Mouse (Mus musculus): ENCODE measurements around the gene Ggt6. TPM values are rescaled to one million over a fixed set of nuclear protein-coding genes. Genes with fewer than 3 reads are reported as not detected.

The Ggt6 gene
- polyA plus RNA-seq, 2 experiments from 2014 or later: not detected

DNA sequence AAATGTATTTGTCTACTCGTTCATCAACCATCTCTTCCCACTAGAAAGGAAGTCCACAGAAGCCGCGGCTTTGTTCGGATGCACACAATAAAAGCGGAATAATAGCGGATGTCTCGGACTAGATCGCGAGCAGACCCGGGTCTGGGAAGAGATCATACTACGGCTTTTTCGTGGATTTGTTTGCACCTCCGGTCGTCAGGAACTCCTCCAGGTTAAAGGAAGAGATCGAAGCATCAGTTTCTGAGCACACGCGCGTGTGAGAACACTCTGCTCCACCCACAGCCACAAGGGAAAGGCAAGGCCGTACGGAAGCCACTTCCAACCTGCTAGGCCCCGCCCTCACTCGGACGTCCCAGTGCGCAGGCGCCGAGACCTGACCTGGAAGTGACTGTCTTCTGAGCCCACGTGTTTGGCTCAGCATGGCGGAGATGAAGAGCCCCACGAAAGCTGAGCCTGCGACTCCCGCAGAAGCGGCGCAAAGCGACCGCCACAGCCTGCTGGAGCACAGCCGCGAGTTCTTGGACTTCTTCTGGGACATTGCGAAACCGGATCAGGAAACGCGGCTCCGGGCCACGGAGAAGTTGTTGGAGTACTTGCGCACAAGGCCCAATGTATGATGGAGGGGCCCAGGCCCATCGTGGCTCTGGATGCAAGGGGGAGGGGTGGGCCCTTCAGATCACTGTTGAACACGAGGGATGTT lies 5.8 kb downstream of the Ggt6 start, which contains the start of gene Mybbp1a:
TSS of gene Mybbp1a (plus strand) at position 391 of the 700 bp plus-strand sequence.
- ATAC-seq: peak; percentile 97

GRCm38 (mm10) chr11:72446311-72447105 lies 11.2 kb downstream of the Ggt6 start:
- ATAC-seq: peak; percentile 60

GRCm38 (mm10) chr11:72447475-72447874 lies 12.1 kb downstream of the Ggt6 start:
- no peak for ATAC-seq

GRCm38 (mm10) chr11:72452140-72452665 lies 16.9 kb downstream of the Ggt6 start:
- no peak for ATAC-seq

GRCm38 (mm10) chr11:72453105-72453953 lies 18.0 kb downstream of the Ggt6 start:
- ATAC-seq: no peak

DNA sequence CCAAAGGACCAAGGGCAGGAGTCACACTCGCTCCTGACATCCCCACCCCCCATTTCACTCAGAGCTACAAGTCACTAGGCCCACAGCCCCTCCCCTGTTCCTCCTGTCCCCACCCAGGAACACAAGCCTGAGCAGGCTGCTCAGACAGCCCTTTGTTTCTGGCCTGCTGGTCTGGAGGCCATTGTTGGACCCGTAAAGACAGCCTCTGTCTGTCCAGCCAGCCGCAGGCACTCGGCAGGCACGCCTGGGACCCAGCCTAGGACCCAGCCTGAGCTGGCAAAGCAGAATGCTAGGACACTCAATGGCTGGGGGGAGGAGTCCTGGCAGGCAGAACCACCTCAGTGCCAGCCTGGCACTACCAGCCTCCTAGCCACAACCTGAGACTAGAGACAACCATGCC lies 20.4 kb downstream of the Ggt6 start:
- no peak for ATAC-seq

DNA sequence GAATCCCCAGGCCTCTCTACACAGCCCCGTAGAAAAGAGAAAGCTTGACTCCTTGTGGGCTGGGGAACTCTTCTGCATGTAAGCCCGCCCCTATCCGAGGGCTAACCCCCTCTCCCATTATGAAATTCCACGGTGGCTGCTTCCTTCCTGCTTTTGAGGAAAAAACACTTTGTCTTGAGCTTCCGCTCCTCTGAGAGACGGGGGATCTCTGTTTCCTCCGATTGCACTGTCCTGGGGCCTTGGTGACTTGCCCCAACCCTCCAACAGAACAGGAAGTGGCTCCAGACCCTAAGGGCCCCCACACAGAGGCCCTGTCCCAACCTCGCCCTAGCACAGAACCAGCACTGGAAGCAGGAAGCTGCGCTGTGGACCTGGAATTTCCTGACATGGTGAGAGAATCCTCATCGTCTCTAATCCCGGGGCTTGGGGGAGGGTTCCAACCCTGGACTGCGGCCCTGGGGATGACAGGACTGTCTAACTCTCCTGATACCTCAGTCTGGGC lies 22.7 kb downstream of the Ggt6 start:
- ATAC-seq: no peak

- ATAC-seq: no peak
Measured at GRCm38 (mm10) chr11:72458502-72458901, 23.2 kb downstream of the Ggt6 start.

GRCm38 (mm10) chr11:72461500-72461981 lies 26.2 kb downstream of the Ggt6 start:
- no peak for ATAC-seq

GRCm38 (mm10) chr11:72464821-72465220 lies 29.5 kb downstream of the Ggt6 start:
- ATAC-seq: no peak

DNA sequence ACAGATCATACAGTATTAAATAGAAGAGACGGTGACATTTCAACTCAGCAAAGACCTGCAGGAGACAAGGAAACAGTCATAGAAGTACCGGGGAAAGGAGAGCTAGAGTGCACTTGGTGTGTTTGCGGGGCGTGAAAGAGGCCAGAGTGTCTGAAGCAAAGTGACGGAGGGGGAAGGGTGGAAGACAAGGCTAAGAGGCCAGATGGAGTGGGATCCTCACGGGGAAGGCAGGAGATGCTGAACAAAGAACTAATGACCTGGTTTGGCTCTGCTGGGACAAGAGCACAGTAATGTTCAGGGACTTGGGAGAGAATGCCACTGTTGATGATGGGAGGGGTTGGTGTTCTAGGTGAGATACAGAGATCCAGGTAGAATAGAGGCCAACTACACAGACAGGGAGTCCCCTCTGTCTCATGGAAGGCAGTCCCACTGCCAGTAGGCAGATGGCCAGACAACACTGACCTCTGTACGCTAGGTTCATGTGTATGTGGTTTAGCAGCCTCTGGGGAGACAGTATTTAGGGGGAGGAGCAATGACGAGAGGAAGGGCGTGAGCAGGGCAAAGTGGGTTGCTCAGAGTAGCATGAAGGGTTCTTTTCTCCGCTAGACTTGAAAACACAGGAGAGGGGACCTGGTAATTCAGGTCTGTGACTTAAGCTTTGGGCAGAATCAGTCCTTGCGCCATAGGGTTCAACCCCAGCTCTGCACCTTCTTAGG lies 30.8 kb downstream of the Ggt6 start:
- ATAC-seq: no peak

DNA sequence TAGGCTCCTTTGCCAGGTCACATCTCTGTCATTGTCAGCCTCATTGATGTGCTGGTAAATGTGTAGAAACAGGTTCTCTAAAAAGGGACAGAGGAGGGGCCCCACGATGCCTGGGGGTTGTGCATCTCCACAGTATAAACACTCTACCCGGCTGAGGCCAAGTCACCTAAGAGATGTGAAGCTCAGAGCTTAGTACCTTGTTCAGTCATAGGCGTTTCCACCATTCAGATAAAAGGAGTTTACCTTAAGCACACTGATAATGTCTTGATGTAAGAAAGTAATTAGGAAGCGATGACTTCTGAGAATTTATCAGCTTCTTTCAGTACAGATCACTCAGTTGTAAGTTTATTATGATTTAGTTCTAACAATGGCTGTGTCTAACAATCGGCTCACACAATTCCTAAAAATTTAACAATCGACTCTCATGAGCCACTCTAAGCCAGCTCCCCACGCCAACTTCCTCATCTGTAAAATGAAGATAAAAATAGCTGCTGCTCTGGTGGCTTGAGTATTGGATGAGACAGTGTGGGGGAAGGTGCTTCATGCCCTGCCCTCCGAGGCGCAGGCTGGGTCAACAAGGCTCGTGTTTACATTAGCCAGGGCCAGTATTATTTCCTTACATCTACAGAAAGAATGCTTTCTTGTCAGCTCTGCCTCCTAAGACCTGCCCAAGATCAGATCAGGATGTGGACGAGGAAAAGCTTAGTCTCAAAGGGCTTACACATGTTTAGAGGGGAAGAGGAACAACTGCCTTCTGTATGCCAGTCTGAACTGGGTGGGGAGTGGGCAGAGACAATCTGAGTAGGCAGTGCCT lies 31.6 kb downstream of the Ggt6 start:
- ATAC-seq: no peak

- ATAC-seq: no peak
Measured at GRCm38 (mm10) chr11:72468525-72468924, 33.2 kb downstream of the Ggt6 start.

GRCm38 (mm10) chr11:72469217-72469616 lies 33.9 kb downstream of the Ggt6 start:
- no peak for ATAC-seq

- ATAC-seq: no peak
Measured at GRCm38 (mm10) chr11:72470004-72470403, 34.7 kb downstream of the Ggt6 start.

- no peak for ATAC-seq
Measured at GRCm38 (mm10) chr11:72471381-72471780, 36.1 kb downstream of the Ggt6 start.

DNA sequence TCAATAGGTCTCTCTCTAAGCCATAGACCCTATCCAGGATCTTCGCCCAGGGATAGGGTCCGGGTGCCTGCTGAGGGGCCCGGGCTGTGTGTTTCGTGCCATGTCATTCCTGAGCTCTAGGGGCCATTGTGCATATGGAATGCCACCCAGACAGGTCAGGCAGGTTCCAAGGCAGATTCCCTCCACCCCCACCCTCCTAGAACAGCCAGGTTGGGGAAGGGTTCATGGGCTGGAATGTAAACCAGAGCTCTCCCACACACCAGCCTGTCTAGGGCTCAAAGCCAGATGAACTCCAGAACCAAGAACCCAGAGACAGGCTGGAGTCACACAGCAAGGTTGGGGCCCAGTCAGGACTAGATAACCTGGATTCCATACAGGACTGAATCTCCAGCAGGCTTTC lies 38.2 kb downstream of the Ggt6 start:
- no peak for ATAC-seq

- ATAC-seq: no peak
Measured at GRCm38 (mm10) chr11:72474926-72475325, 39.6 kb downstream of the Ggt6 start.

GRCm38 (mm10) chr11:72475408-72475807 lies 40.1 kb downstream of the Ggt6 start:
- ATAC-seq: no peak

DNA sequence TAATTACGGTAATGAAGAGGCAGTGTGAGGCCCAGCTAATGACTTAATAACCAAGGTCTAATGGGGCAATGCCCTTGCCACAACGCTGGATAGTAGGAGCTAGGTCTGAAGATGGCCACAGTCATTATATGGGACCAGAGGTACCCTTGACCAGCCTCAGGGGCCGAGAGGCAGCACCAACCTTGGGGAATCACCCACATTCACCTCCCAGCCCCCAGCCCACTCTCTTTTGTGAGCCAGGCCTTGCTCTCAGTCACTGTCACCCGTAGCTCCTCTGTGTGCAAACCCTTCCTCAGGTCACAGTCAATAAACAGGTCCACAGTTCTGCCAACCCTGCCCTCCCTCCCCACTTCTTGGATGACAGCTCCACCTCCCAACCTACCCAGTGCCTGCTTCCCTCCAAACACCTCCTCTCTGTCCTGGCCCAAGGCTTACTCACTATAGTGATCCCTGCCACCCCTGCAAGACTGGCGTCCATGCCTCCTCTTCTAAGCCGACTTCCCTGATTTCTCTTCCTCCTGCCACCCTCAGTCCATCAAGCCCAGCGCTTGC lies 40.8 kb downstream of the Ggt6 start:
- no peak for ATAC-seq

DNA sequence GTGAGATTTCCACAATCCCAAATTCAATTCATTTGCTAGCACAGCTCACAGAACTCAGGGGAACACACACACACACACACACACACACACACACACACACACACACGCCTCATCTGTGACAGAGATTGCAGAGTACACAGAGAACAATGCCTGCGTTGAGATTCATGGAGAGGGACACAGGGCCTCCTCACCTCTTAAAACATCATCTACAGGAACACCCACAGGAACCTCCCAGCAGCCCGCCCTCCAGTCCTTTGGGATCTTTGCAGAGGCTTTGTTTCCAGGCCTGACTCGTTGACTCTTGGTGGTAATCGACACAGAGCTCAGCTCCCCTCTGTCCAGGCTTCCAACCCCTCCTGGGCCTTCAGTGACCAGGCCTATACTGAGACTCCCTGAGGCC lies 41.9 kb downstream of the Ggt6 start:
- ATAC-seq: no peak
